In genomic region chr4:99211606-99212005, GRCm38 (mm10) we compare ENCODE assay signal across 29 mouse cellular contexts. TPM values are rescaled to one million over a fixed set of nuclear protein-coding genes. Genes with fewer than 3 reads are reported as not detected.
DNase-seq lines count a peak whose midpoint lies in the region; ATAC-seq and TF ChIP-seq lines count a peak whose summit lies in the region.
"Had no signal": no experiment of that assay in that cellular context is flagged by ENCODE, and none has a peak within 500 bp of the region (broad histone marks: within the 10 kb centered on the region; RNA-seq: fewer than 3 reads in every experiment).

No protein-coding gene starts in this region.

- H3K4me1 ChIP-seq in intestine, embryonic 15.5 days (replicated peaks): 0 out of 2 replicates have a peak, but pooled peaks cover 3% of the 10 kb centered on the region
- H3K4me1 ChIP-seq in intestine, postnatal 0 days (replicated peaks; ENCODE audit: control insufficient read depth, insufficient read depth, low read length): no peaks in the 10 kb centered on the region
- H3K4me1 ChIP-seq in lung, embryonic 14.5 days (ENCODE audit: insufficient read depth): no peaks in the 10 kb centered on the region
- H3K4me1 ChIP-seq in midbrain, embryonic 11.5 days (ENCODE audit: control insufficient read depth, insufficient read depth, low read length): peaks cover 2% of the 10 kb centered on the region; the same call in 1 of the 2 replicates
- H3K4me1 ChIP-seq in hindbrain, embryonic 13.5 days (replicated peaks): no peaks in the 10 kb centered on the region
- H3K4me1 ChIP-seq: embryonic facial prominence, embryonic 12.5 days; hindbrain, embryonic 15.5 days had no signal

- DNase-seq in lung, embryonic 14.5 days: peak; percentile 4
- DNase-seq in lung, postnatal 36 days: peak; percentile 79
- DNase-seq in midbrain, embryonic 11.5 days (ENCODE audit: low spot score, missing footprints): no peak
- DNase-seq in adrenal gland, adult 18-20 months (ENCODE audit: low spot score in 2 of 2): no peak
- DNase-seq: cerebellum, adult 2 months; cerebellum, postnatal 25 days; gastrocnemius, postnatal 14 days; heart, adult 11 months; heart, postnatal 4 days; kidney, adult 2 months; kidney, postnatal 10 days; layer of hippocampus, postnatal 36 days; thymus, postnatal 4 days had no signal

- peak overlapping the region; percentile 22; the same call in 1 of the 2 replicates for H3K4me2 ChIP-seq in intestine, embryonic 15.5 days (replicated peaks)
- H3K4me2 ChIP-seq in intestine, postnatal 0 days (replicated peaks; ENCODE audit: low read depth): no peak overlapping the region
- no peak overlapping the region for H3K4me2 ChIP-seq in lung, embryonic 14.5 days
- H3K4me2 ChIP-seq in midbrain, embryonic 11.5 days: no peak overlapping the region
- no peak overlapping the region for H3K4me2 ChIP-seq in hindbrain, embryonic 13.5 days
- H3K4me2 ChIP-seq: embryonic facial prominence, embryonic 12.5 days; forebrain, embryonic 12.5 days; hindbrain, embryonic 15.5 days; liver, embryonic 15.5 days; midbrain, embryonic 12.5 days; neural tube, embryonic 12.5 days had no signal

- ATAC-seq in intestine, embryonic 15.5 days: no peak
- no peak for ATAC-seq in intestine, postnatal 0 days
- ATAC-seq in common myeloid progenitor, adult 5-6 weeks (replicated peaks; ENCODE audit: low read depth, poor library complexity, severe bottlenecking): peak; percentile 51
- ATAC-seq in lung, embryonic 14.5 days (ENCODE audit: insufficient read depth): no peak
- no peak for ATAC-seq in midbrain, embryonic 11.5 days (ENCODE audit: low FRiP score)
- no peak for ATAC-seq in hindbrain, embryonic 13.5 days (ENCODE audit: low FRiP score)
- ATAC-seq: CD4-positive, CD25-positive, alpha-beta regulatory T cell, adult 4 months; inflammation-experienced regulatory T-cells, adult 6 months had no signal

- TF ChIP-seq CTCF in intestine, postnatal 0 days (IDR thresholded peaks at IDR 0.05; ENCODE audit: low read depth): no peak
- no peak for TF ChIP-seq CTCF in lung, embryonic 14.5 days (IDR thresholded peaks at IDR 0.05; ENCODE audit: low read depth)

- H3K27me3 ChIP-seq in intestine, embryonic 15.5 days (replicated peaks): no peaks in the 10 kb centered on the region
- no peaks in the 10 kb centered on the region for H3K27me3 ChIP-seq in intestine, postnatal 0 days (replicated peaks; ENCODE audit: control insufficient read depth, insufficient read depth, low read length)
- no peaks in the 10 kb centered on the region for H3K27me3 ChIP-seq in lung, embryonic 14.5 days (ENCODE audit: insufficient read depth, low read length)
- H3K27me3 ChIP-seq in midbrain, embryonic 11.5 days (ENCODE audit: control insufficient read depth, insufficient read depth, low read length): no peaks in the 10 kb centered on the region
- H3K27me3 ChIP-seq in hindbrain, embryonic 13.5 days: no peaks in the 10 kb centered on the region
- H3K27me3 ChIP-seq: embryonic facial prominence, embryonic 12.5 days; forebrain, embryonic 12.5 days; hindbrain, embryonic 15.5 days; liver, embryonic 15.5 days; midbrain, embryonic 12.5 days; neural tube, embryonic 12.5 days had no signal

- H3K36me3 ChIP-seq in intestine, embryonic 15.5 days: no peaks in the 10 kb centered on the region
- peaks cover 11% of the 10 kb centered on the region for H3K36me3 ChIP-seq in intestine, postnatal 0 days (ENCODE audit: control insufficient read depth, insufficient read depth)
- H3K36me3 ChIP-seq in lung, embryonic 14.5 days (ENCODE audit: insufficient read depth): peaks cover 4% of the 10 kb centered on the region; the same call in 1 of the 2 replicates
- H3K36me3 ChIP-seq in midbrain, embryonic 11.5 days (ENCODE audit: control insufficient read depth, insufficient read depth, low read length): no peaks in the 10 kb centered on the region
- peaks cover 23% of the 10 kb centered on the region for H3K36me3 ChIP-seq in hindbrain, embryonic 13.5 days
- H3K36me3 ChIP-seq: forebrain, embryonic 12.5 days had no signal

- H3K9me3 ChIP-seq in intestine, embryonic 15.5 days: no peaks in the 10 kb centered on the region
- H3K9me3 ChIP-seq in intestine, postnatal 0 days (ENCODE audit: control insufficient read depth): no peaks in the 10 kb centered on the region
- no peaks in the 10 kb centered on the region for H3K9me3 ChIP-seq in lung, embryonic 14.5 days (ENCODE audit: low read depth, low read length)
- H3K9me3 ChIP-seq in midbrain, embryonic 11.5 days (ENCODE audit: control insufficient read depth, low read length): no peaks in the 10 kb centered on the region
- no peaks in the 10 kb centered on the region for H3K9me3 ChIP-seq in hindbrain, embryonic 13.5 days
- H3K9me3 ChIP-seq: embryonic facial prominence, embryonic 12.5 days; forebrain, embryonic 12.5 days; heart, embryonic 10.5 days; hindbrain, embryonic 15.5 days; liver, embryonic 15.5 days; midbrain, embryonic 12.5 days; neural tube, embryonic 12.5 days had no signal

- no peak overlapping the region for H3K27ac ChIP-seq in intestine, embryonic 15.5 days
- H3K27ac ChIP-seq in intestine, postnatal 0 days (ENCODE audit: low read depth, low read length): no peak overlapping the region; the same call in 1 of the 2 replicates
- no peak overlapping the region for H3K27ac ChIP-seq in lung, embryonic 14.5 days (ENCODE audit: low read depth)
- no peak overlapping the region for H3K27ac ChIP-seq in midbrain, embryonic 11.5 days (ENCODE audit: low read depth, low read length)
- no peak overlapping the region for H3K27ac ChIP-seq in hindbrain, embryonic 13.5 days
- H3K27ac ChIP-seq: embryonic facial prominence, embryonic 12.5 days; forebrain, embryonic 12.5 days; heart, embryonic 10.5 days; hindbrain, embryonic 15.5 days; liver, embryonic 15.5 days; macrophage; midbrain, embryonic 12.5 days; neural tube, embryonic 12.5 days had no signal

- no peak overlapping the region for H3K4me3 ChIP-seq in intestine, embryonic 15.5 days (replicated peaks)
- no peak overlapping the region for H3K4me3 ChIP-seq in intestine, postnatal 0 days (ENCODE audit: low read depth, low read length)
- H3K4me3 ChIP-seq in lung, embryonic 14.5 days (ENCODE audit: low read depth, low read length): no peak overlapping the region
- no peak overlapping the region for H3K4me3 ChIP-seq in midbrain, embryonic 11.5 days (ENCODE audit: low read depth, low read length)
- no peak overlapping the region for H3K4me3 ChIP-seq in hindbrain, embryonic 13.5 days
- H3K4me3 ChIP-seq: embryonic facial prominence, embryonic 12.5 days; erythroblast, embryonic 14.5 days; forebrain, embryonic 12.5 days; heart, embryonic 10.5 days; hindbrain, embryonic 15.5 days; liver, embryonic 15.5 days; midbrain, embryonic 12.5 days; myocyte; neural tube, embryonic 12.5 days had no signal

- 44% methylated on average over 8 of the region's 8 CpGs for WGBS in intestine, embryonic 15.5 days
- WGBS in intestine, postnatal 0 days: 41% methylated on average over 8 of the region's 8 CpGs
- WGBS in lung, embryonic 14.5 days: 59% methylated on average over 8 of the region's 8 CpGs
- WGBS in midbrain, embryonic 11.5 days: 87% methylated on average over 8 of the region's 8 CpGs
- 82% methylated on average over 8 of the region's 8 CpGs for WGBS in hindbrain, embryonic 13.5 days

- H3K9ac ChIP-seq in intestine, embryonic 15.5 days: no peak overlapping the region
- no peak overlapping the region for H3K9ac ChIP-seq in intestine, postnatal 0 days (ENCODE audit: low read depth, low read length)
- no peak overlapping the region for H3K9ac ChIP-seq in lung, embryonic 14.5 days
- no peak overlapping the region for H3K9ac ChIP-seq in midbrain, embryonic 11.5 days (ENCODE audit: low read length)
- no peak overlapping the region for H3K9ac ChIP-seq in hindbrain, embryonic 13.5 days
- H3K9ac ChIP-seq: embryonic facial prominence, embryonic 12.5 days; forebrain, embryonic 12.5 days; hindbrain, embryonic 15.5 days; liver, embryonic 15.5 days; midbrain, embryonic 12.5 days; neural tube, embryonic 12.5 days had no signal

RNA-seq across cellular contexts. Expression of gene Atg4c, which starts 17.9 kb away (rescaled TPM):
- 14.4 and 14.6 TPM in 2 replicates for polyA plus RNA-seq in intestine, embryonic 15.5 days (2015; fragmentation: Nextera tagmentation; extraction: Ambion mirVana)
- 12.2 and 13.4 TPM in 2 replicates for polyA plus RNA-seq in intestine, postnatal 0 days (2015; fragmentation: Nextera tagmentation; extraction: Ambion mirVana)
- 7.5 and 10.8 TPM in 2 replicates for total RNA-seq in common myeloid progenitor, adult 5-6 weeks (2017)
- 11.3 and 12.3 TPM in 2 replicates for polyA plus RNA-seq in lung, embryonic 14.5 days (2014; fragmentation: Nextera tagmentation; extraction: Ambion mirVana)
- polyA plus RNA-seq in midbrain, embryonic 11.5 days (2014; fragmentation: Nextera tagmentation; extraction: Ambion mirVana): 13.7 and 16.7 TPM in 2 replicates
- total RNA-seq in adrenal gland, adult 18-20 months (2021): 10 to 100 TPM in 1 of 2 experiments, 1 to 10 TPM in 1; 9.6 to 14.3 TPM
- polyA plus RNA-seq in hindbrain, embryonic 13.5 days (2015; fragmentation: Nextera tagmentation; extraction: Ambion mirVana): 16.3 and 16.9 TPM in 2 replicates

Comparison
In these comparisons a context has a peak if more than half of its experiments do, and no peak if none do; other contexts are left out.
1. DNase-seq: peak in lung, embryonic 14.5 days (single experiment) and lung, postnatal 36 days (single experiment); none in midbrain, embryonic 11.5 days (single experiment) and adrenal gland, adult 18-20 months (0 of 2).